Mouse (Mus musculus) hindlimb bud, embryonic 11.5 days (tissue): ENCODE data around the gene Pmepa1.

Experiments used
- DNase-seq: peaks from one replicate; pipeline ENCODE4 v3.0.0-alpha.2; 2012; ENCODE audit warnings: low read depth, low spot score; ENCODE audit errors: extremely low spot score

Gene Pmepa1

DNA sequence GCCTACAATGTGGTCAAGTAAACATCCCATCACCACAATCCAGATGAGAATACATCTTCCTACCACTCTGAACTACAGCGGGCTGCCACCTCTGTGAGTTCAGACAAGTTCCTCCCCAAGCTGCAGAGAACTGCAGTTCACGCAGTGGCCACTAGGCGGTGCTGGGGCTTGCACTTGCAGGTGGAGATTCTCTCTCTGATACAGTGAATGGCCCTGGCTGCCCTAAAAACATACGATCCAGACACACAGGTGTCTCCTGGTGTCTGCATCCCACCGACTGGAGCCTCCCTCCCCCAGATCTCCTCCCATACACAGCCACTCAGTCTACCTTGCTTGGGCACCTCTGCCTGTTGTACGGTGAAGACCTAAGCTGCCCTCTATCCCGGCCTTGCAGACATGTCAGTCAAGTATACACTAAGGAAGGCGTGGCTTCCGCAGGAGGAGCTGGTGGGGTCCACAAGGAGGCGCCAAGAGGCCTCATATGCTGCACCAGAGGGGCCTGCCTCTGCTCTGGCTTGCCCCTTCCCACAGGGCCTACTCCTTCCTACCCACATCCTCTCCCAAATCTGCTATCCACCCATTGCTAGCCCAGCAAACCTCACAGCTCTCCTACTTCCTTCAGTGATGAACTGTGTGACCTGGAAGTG is 46.6 kb downstream of the Pmepa1 start:
- peak; percentile 88 for DNase-seq

DNA sequence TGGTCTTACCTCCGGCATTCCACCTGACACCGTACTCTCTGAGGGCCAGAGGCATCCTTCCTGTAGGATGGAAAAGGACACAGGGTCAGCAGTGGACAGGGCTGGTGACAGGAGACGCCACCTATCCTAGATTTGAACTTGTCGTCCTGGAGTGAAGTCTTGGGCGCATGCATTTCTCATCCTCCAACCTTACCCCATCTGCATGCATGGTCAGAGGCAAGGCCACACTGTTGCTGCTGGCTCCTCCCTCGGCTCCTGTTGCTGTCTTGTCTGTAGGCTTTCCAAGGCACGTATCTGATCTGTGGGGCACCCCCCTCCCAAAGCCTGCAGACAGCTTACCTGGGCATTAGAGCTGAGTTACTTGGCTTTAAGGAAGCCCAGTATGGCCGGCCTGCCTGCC is 47.8 kb downstream of the Pmepa1 start:
- DNase-seq: no peak

DNA sequence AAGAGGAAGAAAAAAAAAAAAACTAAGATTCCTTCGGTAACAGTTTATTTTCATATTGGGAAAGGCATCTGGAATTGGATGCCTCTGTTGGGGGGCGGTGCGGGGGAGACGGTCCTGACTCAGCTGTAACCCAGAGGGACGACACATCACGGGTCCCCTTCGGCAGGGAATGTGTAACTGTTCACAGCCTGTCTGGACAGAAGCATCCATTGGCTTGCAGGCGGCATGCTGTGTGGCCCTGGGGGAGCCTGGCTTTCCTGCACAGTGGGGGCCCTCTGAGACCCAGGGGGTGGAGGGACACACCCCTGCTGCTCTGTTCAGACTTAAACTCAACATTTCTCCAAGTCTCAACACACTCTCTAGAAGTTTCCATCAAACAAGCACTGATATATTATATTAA is 49.5 kb downstream of the Pmepa1 start:
- DNase-seq: no peak

DNA sequence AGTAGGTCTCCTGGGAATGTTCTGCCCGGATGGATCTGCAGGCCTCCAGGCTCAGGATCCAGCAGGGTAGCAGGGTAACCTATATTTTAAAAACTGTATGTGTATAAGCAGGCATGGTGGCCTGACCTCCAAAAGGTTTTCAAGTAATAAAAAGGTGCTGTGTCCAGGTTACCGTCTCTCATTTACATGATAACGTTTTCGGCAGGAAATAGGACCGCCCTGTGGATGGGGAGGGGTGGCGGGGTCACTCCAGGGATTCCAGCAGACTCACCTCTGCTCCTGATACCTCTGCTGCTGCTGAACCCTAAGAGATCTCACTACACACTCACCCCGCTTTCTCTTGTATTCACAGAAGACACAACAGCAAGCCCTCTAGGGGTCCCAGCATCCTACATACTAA is 50.4 kb downstream of the Pmepa1 start:
- no peak for DNase-seq

DNA sequence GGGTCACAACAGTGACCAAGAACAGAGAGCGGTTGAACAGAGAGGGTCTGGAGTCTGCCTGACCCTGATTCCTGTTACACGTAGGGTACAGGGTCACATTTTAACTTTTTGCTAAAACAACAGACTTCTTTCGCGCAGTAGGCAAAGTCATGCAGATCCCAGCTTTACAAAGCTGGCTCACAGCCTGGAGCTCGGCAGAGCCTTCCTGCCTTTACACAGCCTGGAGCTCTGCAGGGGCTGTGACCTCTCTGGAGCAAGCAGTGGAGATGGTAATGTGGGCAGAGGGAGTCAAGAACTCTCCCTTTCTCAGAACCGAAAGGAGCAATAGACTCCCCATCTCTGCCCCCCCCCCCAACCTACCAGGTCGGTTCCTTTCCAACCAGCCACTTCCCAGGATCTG is 51.5 kb downstream of the Pmepa1 start:
- no peak for DNase-seq

DNA sequence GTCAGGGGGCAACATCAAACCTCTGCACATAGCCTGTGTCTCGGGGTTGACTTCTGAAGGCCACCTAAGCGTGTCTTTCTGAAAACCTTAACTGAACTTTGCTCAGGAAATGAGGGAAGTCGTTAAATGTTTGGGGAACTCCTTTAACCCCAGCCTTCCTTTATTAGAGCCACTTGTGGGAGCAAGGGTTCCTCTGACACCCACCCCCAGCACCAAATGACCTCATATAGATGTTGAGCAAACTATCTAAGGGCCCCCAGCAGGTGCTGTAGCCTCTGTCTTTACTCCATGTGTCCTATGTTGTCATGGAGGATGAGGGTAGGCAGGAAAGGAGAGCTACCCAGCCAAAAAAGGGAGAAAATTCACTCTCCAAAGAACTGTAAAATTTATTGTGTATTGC is 52.2 kb downstream of the Pmepa1 start:
- DNase-seq: no peak

DNA sequence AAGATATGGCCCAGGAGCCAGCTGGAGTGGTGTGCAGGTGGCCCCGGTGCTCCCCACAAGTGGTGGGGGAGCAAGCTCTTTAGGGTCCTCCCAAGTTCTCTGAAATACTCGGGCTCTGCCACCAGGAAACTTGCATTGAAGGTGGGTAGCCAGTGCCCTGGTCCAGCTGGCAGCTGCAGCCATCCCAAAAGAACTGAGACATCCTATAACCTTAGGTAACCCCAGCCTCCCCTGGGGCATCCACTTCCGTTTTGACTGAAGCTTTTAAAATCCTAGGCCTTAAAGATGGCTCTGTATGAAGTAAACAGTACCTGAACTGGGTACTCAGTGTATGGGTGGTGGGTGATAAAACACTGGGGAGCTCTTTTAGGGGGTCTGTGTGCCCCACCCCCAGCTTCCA is 52.8 kb downstream of the Pmepa1 start:
- no peak for DNase-seq

DNA sequence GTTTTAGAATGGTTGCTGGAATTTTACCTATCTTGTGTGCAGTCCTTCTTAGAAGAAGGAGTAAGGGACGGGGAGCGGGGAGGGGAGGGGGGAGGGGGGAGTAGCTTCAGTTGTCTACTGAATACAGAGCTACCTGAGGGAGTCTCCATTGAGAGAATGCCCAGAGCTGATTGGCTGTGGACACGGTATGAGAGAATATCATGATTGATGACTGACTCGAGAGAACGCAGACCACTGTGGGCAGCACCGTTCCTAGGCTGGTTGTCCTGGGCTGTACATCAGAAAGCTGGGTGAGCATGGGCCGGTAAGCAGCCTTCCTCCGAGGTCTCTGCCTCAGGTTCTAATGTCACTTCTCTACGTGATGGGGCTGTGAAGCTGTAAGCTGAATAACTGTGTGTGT is 55.6 kb downstream of the Pmepa1 start:
- no peak for DNase-seq

DNA sequence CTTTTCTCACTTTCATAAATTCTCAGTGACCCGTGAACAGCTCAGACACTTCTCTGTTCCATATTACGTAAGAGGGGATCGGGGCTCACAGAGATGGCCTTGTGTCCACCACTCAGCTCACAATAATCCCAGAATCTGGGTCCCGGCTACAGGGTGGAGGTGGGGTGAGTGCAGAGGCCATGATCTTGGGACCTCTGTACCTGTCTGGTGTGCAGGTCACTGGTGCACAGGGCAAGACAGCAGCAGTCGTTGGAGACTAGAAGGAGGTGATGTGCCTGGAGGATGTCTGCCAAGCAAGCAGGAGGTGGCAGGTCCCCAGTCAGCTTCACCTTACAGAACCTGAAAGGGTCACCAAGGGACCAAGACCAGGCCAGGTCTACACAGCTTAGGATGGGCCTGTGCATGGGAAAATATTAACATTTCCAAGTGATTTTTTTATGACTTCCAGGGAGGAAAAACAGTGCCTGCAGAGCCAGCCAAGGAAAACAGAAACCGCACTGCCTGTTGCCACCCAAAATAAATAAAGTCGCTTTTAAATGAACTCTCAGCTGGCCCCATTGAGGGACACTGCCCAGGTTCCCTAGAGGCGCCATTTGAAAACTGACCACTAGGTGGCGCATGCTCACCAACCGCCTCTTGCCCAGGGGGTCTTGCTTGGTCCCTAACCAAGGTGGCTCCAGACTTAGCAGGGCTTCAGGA is 56.9 kb downstream of the Pmepa1 start:
- DNase-seq: no peak

DNA sequence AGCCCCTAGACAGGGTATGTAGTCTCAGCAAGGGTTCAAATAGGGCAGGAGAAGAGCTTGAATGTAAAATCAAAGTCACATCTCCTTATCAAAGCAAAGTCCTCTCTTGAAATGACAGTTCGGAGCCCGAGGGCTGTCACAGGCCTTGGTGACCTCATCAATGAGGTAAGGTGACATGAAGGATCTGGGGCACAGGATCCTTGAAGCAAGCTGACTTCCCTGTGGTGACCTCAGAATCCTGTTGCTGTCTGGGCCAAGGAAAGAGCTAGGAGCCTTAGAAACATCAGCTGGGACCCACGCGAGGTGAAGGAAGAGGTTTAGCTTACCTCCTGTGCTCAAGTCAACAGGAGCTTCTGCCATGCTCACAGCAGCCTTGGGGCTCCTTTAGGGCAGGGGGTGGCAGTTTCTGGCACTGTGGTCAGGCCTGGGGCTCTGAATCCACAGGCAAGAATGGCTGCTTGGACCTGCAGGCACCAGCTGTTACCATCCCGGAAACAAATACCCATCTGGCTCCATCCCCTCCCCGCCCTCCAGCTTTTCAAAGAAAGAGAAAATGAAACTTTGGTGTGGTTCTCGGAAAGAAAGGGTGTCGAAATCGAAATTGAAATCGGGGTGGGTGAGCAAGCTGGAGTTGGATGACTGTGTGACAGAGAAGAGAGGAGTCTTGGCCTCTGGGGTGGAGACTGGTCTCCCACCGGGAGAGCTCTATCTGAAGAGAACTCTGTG is 57.8 kb downstream of the Pmepa1 start, which contains the start of gene Zbp1:
Gene Zbp1 (minus strand): TSS at position 508 of the 726 bp plus-strand sequence.
- DNase-seq: no peak

DNA sequence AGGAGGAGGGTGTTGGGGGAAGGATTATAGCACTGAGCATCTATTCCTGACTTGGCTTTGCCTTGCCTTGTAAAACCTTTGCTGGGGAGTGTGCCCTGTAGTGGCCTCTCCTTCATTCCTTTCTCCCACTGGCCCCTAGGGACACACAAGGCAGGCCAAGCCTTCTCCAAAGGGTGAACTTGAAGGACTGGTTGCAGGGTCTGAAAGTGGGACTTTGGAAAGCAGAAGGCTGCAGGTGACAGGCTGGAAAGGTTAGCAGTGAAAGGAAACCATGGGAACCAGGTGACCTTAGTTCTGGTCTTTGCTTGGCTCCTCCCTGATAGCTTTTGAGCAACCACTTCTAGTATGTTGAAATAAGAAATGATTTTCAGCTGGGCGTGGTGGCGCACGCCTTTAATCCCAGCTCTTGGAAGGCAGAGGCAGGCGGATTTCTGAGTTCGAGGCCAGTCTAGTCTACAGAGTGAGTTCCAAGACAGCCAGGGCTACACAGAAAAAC is 58.5 kb downstream of the Pmepa1 start:
- no peak for DNase-seq

DNA sequence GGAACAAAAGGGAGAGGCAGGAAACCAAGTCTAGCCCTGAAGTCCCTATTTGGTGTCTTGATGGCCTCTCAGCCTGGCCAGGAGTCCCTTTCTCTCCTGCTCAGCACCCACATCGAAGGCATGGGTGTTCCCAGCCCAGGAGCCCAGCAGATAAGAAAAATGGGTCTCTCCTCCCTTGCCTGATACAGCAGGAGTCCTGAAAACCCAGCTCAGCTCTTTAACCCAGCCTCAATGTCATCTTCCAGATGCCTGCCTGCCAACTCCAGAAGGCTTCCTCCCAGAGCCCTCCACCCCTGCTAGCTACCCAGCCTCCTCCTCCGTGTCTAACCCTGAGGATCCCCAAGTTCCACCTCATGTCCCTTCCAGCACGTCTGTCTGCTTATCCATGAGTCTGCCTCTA is 59.1 kb downstream of the Pmepa1 start:
- no peak for DNase-seq

DNA sequence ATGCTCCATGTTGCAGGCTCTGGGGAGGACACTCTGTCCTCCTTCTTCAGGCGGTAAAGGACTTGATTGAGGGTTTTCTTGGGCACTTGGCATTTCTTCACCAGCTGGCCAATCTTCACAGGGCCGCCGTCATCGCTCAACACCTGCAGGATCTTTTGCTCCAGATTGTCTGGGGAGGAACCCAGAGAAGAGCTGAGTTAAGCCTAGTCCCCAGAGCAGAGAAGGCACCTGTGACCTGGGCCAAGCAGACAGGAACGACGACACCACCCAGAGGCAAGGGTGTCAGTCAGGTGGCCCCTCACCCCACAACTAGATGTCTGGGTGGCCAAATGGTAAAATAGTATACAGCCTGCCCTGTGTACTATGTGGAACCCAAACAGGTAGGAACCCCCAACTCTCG is 59.5 kb downstream of the Pmepa1 start:
- DNase-seq: no peak

DNA sequence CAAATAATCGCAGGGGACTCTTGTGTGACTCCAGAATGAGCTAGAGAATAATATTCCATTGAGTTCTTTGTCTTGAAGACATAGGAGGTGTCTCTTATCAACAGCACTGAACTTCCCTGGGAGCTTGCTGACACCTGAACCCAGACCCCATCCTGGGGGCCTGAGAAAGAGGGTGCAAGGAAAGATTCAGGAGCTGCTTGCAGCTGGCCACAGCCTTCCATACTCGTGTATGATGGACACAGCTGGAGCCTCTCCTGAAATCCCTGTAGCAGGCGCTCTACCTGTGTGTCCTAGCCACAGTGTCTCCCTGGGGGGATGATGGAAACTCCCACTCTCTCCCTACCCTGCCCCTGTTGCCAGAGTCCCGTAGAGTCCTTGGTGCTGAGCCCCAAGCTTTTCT is 64.1 kb downstream of the Pmepa1 start:
- no peak for DNase-seq

DNA sequence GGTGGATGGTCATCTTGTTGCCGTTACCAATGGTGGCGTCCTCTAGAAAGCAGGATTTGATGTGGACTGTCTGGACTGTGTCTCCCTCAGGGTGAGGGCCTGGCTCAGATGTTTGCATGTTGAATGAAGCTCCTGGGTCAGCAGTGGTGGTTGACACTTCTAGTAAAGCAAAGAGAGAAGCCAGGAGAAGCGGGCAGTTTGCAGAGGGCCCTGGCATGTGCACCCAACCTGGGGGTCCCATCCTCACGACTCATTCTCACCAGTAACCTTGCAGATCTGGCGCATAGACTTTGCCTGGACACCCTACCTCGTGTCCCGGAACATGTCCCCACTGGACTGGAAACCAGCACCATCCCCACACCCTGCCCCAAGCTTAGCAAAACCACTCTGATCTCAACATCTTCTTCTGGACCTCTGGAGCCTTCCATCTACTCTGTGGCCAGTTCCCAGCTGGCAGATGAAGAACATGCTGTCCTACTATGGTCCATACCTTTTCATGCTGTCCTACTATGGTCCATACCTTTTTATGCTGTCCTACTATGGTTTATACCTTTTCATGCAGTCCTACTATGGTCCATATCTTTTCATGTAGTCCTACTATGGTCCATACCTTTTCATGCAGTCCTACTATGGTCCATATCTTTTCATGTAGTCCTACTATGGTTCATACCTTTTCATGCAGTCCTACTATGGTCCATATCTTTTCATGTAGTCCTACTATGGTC is 67.1 kb downstream of the Pmepa1 start:
- DNase-seq: no peak

DNA sequence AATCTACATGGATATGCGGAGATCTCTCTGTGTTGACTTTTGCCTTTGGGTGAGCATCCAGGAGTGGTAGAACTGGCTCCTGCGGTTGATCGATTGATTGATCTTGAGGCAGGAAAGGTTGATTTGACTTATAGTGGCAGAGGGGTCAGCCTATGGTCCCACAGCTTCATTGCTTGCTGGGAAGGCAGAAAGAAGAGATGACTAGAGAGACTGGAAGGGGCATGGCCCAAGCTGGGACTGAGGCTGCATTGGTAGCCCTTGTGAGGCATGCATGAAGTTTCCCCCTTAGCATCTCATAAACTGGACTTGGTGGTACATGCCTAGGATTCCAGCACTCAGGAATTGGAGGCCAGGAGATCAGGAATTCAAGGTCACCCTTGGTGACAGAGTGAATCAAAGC is 69.3 kb downstream of the Pmepa1 start:
- no peak for DNase-seq

DNA sequence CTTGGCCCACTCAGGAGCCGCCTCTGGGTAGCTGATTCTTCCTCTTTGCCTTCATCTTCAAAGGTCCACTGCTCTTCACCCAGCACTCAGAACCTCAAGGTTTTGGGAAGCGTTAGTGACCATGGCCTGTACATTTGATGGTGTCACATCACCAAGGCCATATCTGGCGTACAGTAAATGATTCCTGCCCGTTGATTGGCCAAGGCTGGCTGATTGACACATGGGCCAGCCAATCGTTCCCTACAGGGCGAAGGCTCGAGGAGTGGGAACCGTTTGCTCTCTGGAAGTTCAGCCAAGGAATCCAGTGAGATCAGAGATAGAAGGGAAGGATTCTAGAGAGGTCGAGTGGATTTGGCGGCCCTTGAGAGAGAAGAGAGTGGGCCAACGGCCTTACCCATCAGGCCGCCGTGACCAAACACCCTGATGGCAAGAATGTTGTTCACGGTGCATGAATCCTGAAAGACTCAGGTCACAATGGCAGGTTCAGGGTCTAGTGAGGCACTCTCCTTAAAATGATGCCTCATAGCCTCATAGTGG is 70.7 kb downstream of the Pmepa1 start:
- no peak for DNase-seq

DNA sequence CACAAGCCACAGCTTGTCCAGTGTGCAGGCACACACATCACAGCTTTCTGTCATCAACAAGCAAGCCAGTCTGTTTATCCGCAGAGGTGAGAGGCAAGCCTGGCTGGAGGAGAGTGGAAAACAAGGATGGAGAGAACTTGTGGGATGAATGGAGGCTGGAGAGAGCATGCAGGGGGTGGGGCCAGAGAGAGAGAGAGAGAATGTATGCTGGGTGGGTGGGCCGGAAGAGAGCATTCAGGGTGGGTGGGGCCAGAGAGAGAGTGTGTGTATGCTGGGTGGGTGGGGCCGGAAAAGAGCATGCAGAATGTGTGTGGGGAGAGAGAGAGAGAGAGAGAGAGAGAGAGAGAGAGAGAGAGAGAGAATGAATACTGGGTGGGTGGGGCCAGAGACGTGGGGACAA is 71.7 kb downstream of the Pmepa1 start:
- no peak for DNase-seq

DNA sequence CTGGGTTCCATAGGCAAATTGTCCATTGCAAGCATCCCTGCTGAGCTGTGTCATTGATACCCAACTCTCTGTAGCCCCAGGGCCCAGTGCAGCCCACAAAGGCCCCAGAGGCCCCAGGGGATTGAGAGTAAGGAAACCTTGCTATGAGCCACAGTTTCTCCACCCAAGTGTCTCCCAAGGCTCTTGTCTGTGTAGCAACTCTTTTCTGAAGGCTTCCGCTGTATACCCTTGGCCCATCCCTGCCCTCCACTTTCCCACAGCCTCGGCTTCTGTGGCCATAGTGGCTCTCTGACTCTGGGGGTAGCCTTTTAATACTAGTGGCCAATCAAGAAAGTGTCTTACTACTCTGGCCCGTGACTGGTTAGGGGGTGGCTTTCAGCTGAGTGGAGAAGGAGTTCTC is 72.6 kb downstream of the Pmepa1 start:
- DNase-seq: no peak

DNA sequence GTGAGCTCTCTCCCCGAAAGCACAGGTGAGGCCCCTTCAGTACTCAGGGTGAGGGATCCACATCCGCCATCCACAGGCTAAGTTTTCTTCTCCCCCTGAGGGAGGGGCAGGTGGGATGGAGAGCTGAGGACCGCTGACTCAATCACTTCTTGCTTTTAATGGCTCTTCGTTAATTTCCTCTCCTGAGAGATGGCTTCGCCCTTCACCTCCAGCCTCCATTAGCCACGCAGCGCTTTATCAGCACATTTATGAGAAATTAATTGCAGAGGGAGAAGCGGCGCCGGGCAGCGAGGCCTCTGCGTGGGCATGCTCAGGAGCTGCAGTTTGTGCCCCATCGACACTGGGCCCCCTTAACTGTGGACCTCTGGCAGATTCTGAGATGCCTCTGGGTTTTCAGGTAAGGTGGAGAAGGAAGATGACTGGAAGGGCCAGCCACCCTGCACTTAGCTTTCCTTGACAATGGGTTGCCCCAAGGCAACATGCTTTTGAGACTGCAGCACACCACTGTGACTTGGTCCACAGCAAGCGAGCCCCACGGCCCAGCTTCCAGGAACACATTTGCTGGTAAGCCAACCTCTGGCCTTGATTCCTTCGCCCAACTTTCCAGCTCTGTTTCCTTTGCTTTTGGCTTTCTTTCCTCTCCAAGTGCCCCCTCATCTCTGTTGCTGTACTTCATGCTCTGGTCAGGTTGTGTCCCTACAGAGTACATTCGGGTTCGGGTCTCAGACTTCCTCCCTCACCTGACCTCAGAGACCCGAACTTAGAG is 73.2 kb downstream of the Pmepa1 start:
- no peak for DNase-seq
